Comparison of ENCODE assay signal across 12 mouse cellular contexts in genomic region chr5:72904903-72905790, GRCm38 (mm10). TPM values are rescaled to one million over a fixed set of nuclear protein-coding genes. Genes with fewer than 3 reads are reported as not detected.
DNase-seq lines count a peak whose midpoint lies in the region; ATAC-seq and TF ChIP-seq lines count a peak whose summit lies in the region.
"Had no signal": no experiment of that assay in that cellular context is flagged by ENCODE, and none has a peak within 500 bp of the region (broad histone marks: within the 10 kb centered on the region; RNA-seq: fewer than 3 reads in every experiment).

No protein-coding gene starts in this region.

- no peaks in the 10 kb centered on the region for H3K36me3 ChIP-seq in kidney, postnatal 0 days (ENCODE audit: insufficient read depth, low read length)

- peak; percentile 34 for DNase-seq in kidney, postnatal 0 days (ENCODE audit: low spot score)
- DNase-seq in kidney, postnatal 4 days, result no peak
- peak; percentile 77 to 84 for DNase-seq in heart, postnatal 10 days
- no peak for DNase-seq in adrenal gland, adult 18-20 months (ENCODE audit: low spot score in 2 of 2)
- no peak for DNase-seq in spleen, adult 12 weeks (ENCODE audit: low spot score)
- DNase-seq in B cell, adult 2 months, result no peak
- DNase-seq: cerebellum, postnatal 25 days; thymus, postnatal 4 days had no signal

- 71% methylated on average over 18 of the region's 18 CpGs for WGBS in kidney, postnatal 0 days

- no peak overlapping the region for H3K9ac ChIP-seq in kidney, postnatal 0 days (ENCODE audit: low read depth, low read length)
- H3K9ac ChIP-seq: liver, embryonic 14.5 days had no signal

- no peaks in the 10 kb centered on the region for H3K9me3 ChIP-seq in kidney, postnatal 0 days (replicated peaks; ENCODE audit: low read length)

- no peak overlapping the region for H3K4me2 ChIP-seq in kidney, postnatal 0 days (ENCODE audit: low read length)

- H3K4me1 ChIP-seq in kidney, postnatal 0 days (replicated peaks; ENCODE audit: insufficient read depth, low read length), result no peaks in the 10 kb centered on the region
- peaks cover 21% of the 10 kb centered on the region for H3K4me1 ChIP-seq in bone marrow macrophage, adult 2 months (ENCODE audit: control insufficient read depth, insufficient read depth, low read length)

- ATAC-seq in kidney, postnatal 0 days (replicated peaks; ENCODE audit: low FRiP score, low read depth), result no peak
- ATAC-seq in megakaryocyte, adult 5-6 weeks (ENCODE audit: poor library complexity, severe bottlenecking), result peak; percentile 71
- ATAC-seq: hindbrain, embryonic 16.5 days had no signal

- TF ChIP-seq POLR2A in bone marrow macrophage, adult 2 months (IDR thresholded peaks at IDR 0.05; ENCODE audit: borderline replicate concordance, low read depth, low read length), result no peak

- intact Hi-C loops in heart, postnatal 10 days (cut with DNase I), result loop anchor here (1.0 kb wide), 1 partner anchor 8 kb away; no protein-coding TSS in a partner anchor

- no peak for TF ChIP-seq CTCF in kidney, postnatal 0 days (IDR thresholded peaks at IDR 0.05; ENCODE audit: low read depth)
- no peak for TF ChIP-seq CTCF in bone marrow macrophage, adult 2 months (IDR thresholded peaks at IDR 0.05; ENCODE audit: low read depth, low read length)

- H3K4me3 ChIP-seq in kidney, postnatal 0 days (replicated peaks; ENCODE audit: low read depth, low read length), result no peak overlapping the region
- H3K4me3 ChIP-seq in bone marrow macrophage, adult 2 months (ENCODE audit: insufficient read depth, low read length), result peak overlapping the region; percentile 6; the same call in 1 of the 2 replicates

- H3K27me3 ChIP-seq in kidney, postnatal 0 days (ENCODE audit: insufficient read depth, low read length), result no peaks in the 10 kb centered on the region

- no peak overlapping the region for H3K27ac ChIP-seq in kidney, postnatal 0 days
- H3K27ac ChIP-seq in bone marrow macrophage, adult 2 months (ENCODE audit: insufficient read depth, low read depth, low read length), result peak overlapping the region; percentile 26
- H3K27ac ChIP-seq: liver, embryonic 14.5 days had no signal

RNA-seq across cellular contexts. Expression of gene Slain2, which starts 9.0 kb away (rescaled TPM):
- 12.1 and 14.6 TPM in 2 replicates for polyA plus RNA-seq in kidney, postnatal 0 days (2015; fragmentation: Nextera tagmentation; extraction: Ambion mirVana)
- 34.1 and 39.0 TPM in 2 replicates for polyA plus RNA-seq in bone marrow macrophage, adult 2 months (2012; ENCODE audit: insufficient read depth, insufficient read length, missing spikeins)
- 100 to 1,000 TPM; 128 to 131 TPM for total RNA-seq in heart, postnatal 10 days (2021)
- 61.0 and 75.2 TPM in 2 replicates for total RNA-seq in megakaryocyte, adult 5-6 weeks (2015)
- total RNA-seq in megakaryocyte, adult 5-6 weeks (2017), result 70.6 and 73.8 TPM in 2 replicates
- 10 to 100 TPM; 54.9 to 60.7 TPM for total RNA-seq in adrenal gland, adult 18-20 months (2021)

RNA-seq across cellular contexts. Expression of gene Tec, which starts 36.9 kb away (rescaled TPM):
- polyA plus RNA-seq in kidney, postnatal 0 days (2015; fragmentation: Nextera tagmentation; extraction: Ambion mirVana), result 8.4 and 9.1 TPM in 2 replicates
- polyA plus RNA-seq in bone marrow macrophage, adult 2 months (2012; ENCODE audit: insufficient read depth, insufficient read length, missing spikeins), result 68.4 and 71.7 TPM in 2 replicates
- 10 to 100 TPM in 1 of 2 experiments, 1 to 10 TPM in 1; 8.0 to 10.8 TPM for total RNA-seq in heart, postnatal 10 days (2021)
- 33.4 and 38.9 TPM in 2 replicates for total RNA-seq in megakaryocyte, adult 5-6 weeks (2015)
- 56.6 and 64.5 TPM in 2 replicates for total RNA-seq in megakaryocyte, adult 5-6 weeks (2017)
- 1 to 10 TPM; 2.0 to 2.5 TPM for total RNA-seq in adrenal gland, adult 18-20 months (2021)

Comparison
In these comparisons a context has a peak if more than half of its experiments do, and no peak if none do; other contexts are left out.
1. DNase-seq: peak in kidney, postnatal 0 days (single experiment) and heart, postnatal 10 days (2 of 2); none in kidney, postnatal 4 days (0 of 2), adrenal gland, adult 18-20 months (0 of 2), spleen, adult 12 weeks (single experiment) and B cell, adult 2 months (0 of 2).